Mouse (Mus musculus): ENCODE measurements around the gene Senp8. TPM values are rescaled to one million over a fixed set of nuclear protein-coding genes. Genes with fewer than 3 reads are reported as not detected.

Gene Senp8
- total RNA-seq, 2 experiments from 2014 or later, result 9.1 to 13.4 TPM

- no peak for DNase-seq
- H3K27ac ChIP-seq, result no peak overlapping the region
- H3K4me3 ChIP-seq, result no peak overlapping the region
- TF ChIP-seq CTCF (IDR thresholded peaks at IDR 0.05), result no peak
- intact Hi-C loops (cut with DNase I), result no loop called here
Observed at GRCm38 (mm10) chr9:59706850-59707825, 43.4 kb downstream of the Senp8 start.

- TF ChIP-seq CTCF (IDR thresholded peaks at IDR 0.05), result no peak
- no peak overlapping the region for H3K27ac ChIP-seq
- DNase-seq, result no peak
- intact Hi-C loops (cut with DNase I), result no loop called here
- H3K4me3 ChIP-seq, result no peak overlapping the region
Observed at GRCm38 (mm10) chr9:59703099-59703498, 47.4 kb downstream of the Senp8 start.

- Histone ChIP-seq H3K4me3 (no peak overlapping the region), H3K27ac (no peak overlapping the region)
- no peak for TF ChIP-seq CTCF (IDR thresholded peaks at IDR 0.05)
- intact Hi-C loops (cut with DNase I), result no loop called here
- DNase-seq, result peak; percentile 52
Observed at GRCm38 (mm10) chr9:59701094-59701493, 49.4 kb downstream of the Senp8 start.

- no peak for DNase-seq
- H3K4me3 ChIP-seq, result no peak overlapping the region
- TF ChIP-seq CTCF (IDR thresholded peaks at IDR 0.05), result no peak
- intact Hi-C loops (cut with DNase I), result no loop called here
- no peak overlapping the region for H3K27ac ChIP-seq
Observed at GRCm38 (mm10) chr9:59696381-59696780, 54.1 kb downstream of the Senp8 start.

- intact Hi-C loops (cut with DNase I), result no loop called here
- H3K27ac ChIP-seq, result peak overlapping the region; percentile 79
- H3K4me3 ChIP-seq, result no peak overlapping the region
- DNase-seq, result peak; percentile 58
- no peak for TF ChIP-seq CTCF (IDR thresholded peaks at IDR 0.05)
Observed at GRCm38 (mm10) chr9:59695451-59695813, 55.1 kb downstream of the Senp8 start.

- Histone ChIP-seq H3K27ac (peak overlapping the region; percentile 79), H3K4me3 (no peak overlapping the region)
- intact Hi-C loops (cut with DNase I), result no loop called here
- no peak for DNase-seq
- no peak for TF ChIP-seq CTCF (IDR thresholded peaks at IDR 0.05)
Observed at GRCm38 (mm10) chr9:59694571-59695450, 55.7 kb downstream of the Senp8 start.

GRCm38 (mm10) chr9:59692145-59692544, 58.4 kb downstream of the Senp8 start:
- TF ChIP-seq CTCF (IDR thresholded peaks at IDR 0.05), result no peak
- peak overlapping the region; percentile 69 for H3K4me3 ChIP-seq
- H3K27ac ChIP-seq, result peak overlapping the region; percentile 61
- intact Hi-C loops (cut with DNase I), result no loop called here
- DNase-seq, result peak; percentile 70

GRCm38 (mm10) chr9:59691635-59692094, 58.8 kb downstream of the Senp8 start:
- DNase-seq, result peak; percentile 90
- intact Hi-C loops (cut with DNase I), result no loop called here
- TF ChIP-seq CTCF (IDR thresholded peaks at IDR 0.05), result no peak
- peak overlapping the region; percentile 69 for H3K4me3 ChIP-seq
- H3K27ac ChIP-seq, result peak overlapping the region; percentile 61

GRCm38 (mm10) chr9:59687416-59688046, 63.0 kb downstream of the Senp8 start:
- intact Hi-C loops (cut with DNase I), result no loop called here
- no peak overlapping the region for H3K4me3 ChIP-seq
- DNase-seq, result no peak
- no peak for TF ChIP-seq CTCF (IDR thresholded peaks at IDR 0.05)
- H3K27ac ChIP-seq, result no peak overlapping the region

Other genes with a start within 250 kb of the Senp8 start
- 10 to 100 TPM; 30.9 to 31.9 TPM for gene Hexa, start 211.2 kb downstream of the Senp8 start, total RNA-seq (2021)
- under 1 TPM; 0.53 to 0.56 TPM for gene Tmem202, start 210.9 kb downstream of the Senp8 start, total RNA-seq (2021)
- gene Celf6, start 172.8 kb downstream of the Senp8 start, total RNA-seq (2021), result not detected
- 10 to 100 TPM; 25.7 to 26.0 TPM for gene Parp6, start 133.4 kb downstream of the Senp8 start, total RNA-seq (2021)
- gene Pkm, start 94.3 kb downstream of the Senp8 start, total RNA-seq (2021), result 1,000 to 10,000 TPM; 2,556 to 3,331 TPM
- under 1 TPM; 0.11 to 0.13 TPM for gene Gramd2, start 70.6 kb downstream of the Senp8 start, total RNA-seq (2021)
- 10 to 100 TPM in 1 of 2 experiments, 1 to 10 TPM in 1; 9.3 to 10.7 TPM for gene Myo9a, start 186 bp upstream of the Senp8 start, total RNA-seq (2021)
- gene Nr2e3, start 209.9 kb upstream of the Senp8 start, total RNA-seq (2021), result not detected

Measured in gastrocnemius, adult 2 months (tissue).